Mouse (Mus musculus): ENCODE data around the gene Tmem131.

The Tmem131 gene

GRCm38 (mm10) chr1:36943653-36944052, at the start of gene Tmem131:
Gene Tmem131, minus strand, starts transcription at chr1:36943666.
- no peak for DNase-seq (ENCODE audit: low spot score in 2 of 2)

- DNase-seq (ENCODE audit: low spot score in 2 of 2): no peak
Measured at GRCm38 (mm10) chr1:36988561-36988960, 45.1 kb upstream of the Tmem131 start.

GRCm38 (mm10) chr1:36988161-36988560, 44.7 kb upstream of the Tmem131 start:
- DNase-seq (ENCODE audit: low spot score in 2 of 2): no peak

- DNase-seq (ENCODE audit: low spot score in 2 of 2): no peak
Measured at GRCm38 (mm10) chr1:36987172-36988148, 44.0 kb upstream of the Tmem131 start.

GRCm38 (mm10) chr1:36986396-36987160, 43.1 kb upstream of the Tmem131 start:
- DNase-seq (ENCODE audit: low spot score in 2 of 2): no peak

- no peak for DNase-seq (ENCODE audit: low spot score in 2 of 2)
Measured at GRCm38 (mm10) chr1:36985896-36986295, 42.4 kb upstream of the Tmem131 start.

GRCm38 (mm10) chr1:36984406-36984805, 40.9 kb upstream of the Tmem131 start:
- no peak for DNase-seq (ENCODE audit: low spot score in 2 of 2)

GRCm38 (mm10) chr1:36983754-36984153, 40.3 kb upstream of the Tmem131 start:
- no peak for DNase-seq (ENCODE audit: low spot score in 2 of 2)

- no peak for DNase-seq (ENCODE audit: low spot score in 2 of 2)
Measured at GRCm38 (mm10) chr1:36982191-36982961, 38.9 kb upstream of the Tmem131 start.

GRCm38 (mm10) chr1:36976770-36977169, 33.3 kb upstream of the Tmem131 start:
- no peak for DNase-seq (ENCODE audit: low spot score in 2 of 2)

- DNase-seq (ENCODE audit: low spot score in 2 of 2): no peak
Measured at GRCm38 (mm10) chr1:36970918-36971617, 27.6 kb upstream of the Tmem131 start.

- DNase-seq (ENCODE audit: low spot score in 2 of 2): no peak
Measured at GRCm38 (mm10) chr1:36965831-36966230, 22.4 kb upstream of the Tmem131 start.

- DNase-seq (ENCODE audit: low spot score in 2 of 2): no peak
Measured at GRCm38 (mm10) chr1:36962379-36963176, 19.1 kb upstream of the Tmem131 start.

GRCm38 (mm10) chr1:36960509-36961222, 17.2 kb upstream of the Tmem131 start:
- DNase-seq (ENCODE audit: low spot score in 2 of 2): no peak

GRCm38 (mm10) chr1:36949591-36950184, 6.2 kb upstream of the Tmem131 start:
- no peak for DNase-seq (ENCODE audit: low spot score in 2 of 2)

GRCm38 (mm10) chr1:36947448-36947847, 4.0 kb upstream of the Tmem131 start:
- no peak for DNase-seq (ENCODE audit: low spot score in 2 of 2)

- DNase-seq (ENCODE audit: low spot score in 2 of 2): no peak
Measured at GRCm38 (mm10) chr1:36940381-36940762, 3.1 kb downstream of the Tmem131 start.

GRCm38 (mm10) chr1:36939506-36940380, 3.7 kb downstream of the Tmem131 start:
- peak; percentile 85 to 89 for DNase-seq (ENCODE audit: low spot score in 2 of 2)

Measured in frontal cortex, postnatal 14 days (tissue).